Mouse (Mus musculus) neural tube, postnatal 0 days (tissue): ENCODE measurements around the gene Ifit1. TPM values are rescaled to one million over a fixed set of nuclear protein-coding genes. Genes with fewer than 3 reads are reported as not detected.

Experiments
- polyA plus RNA-seq: library from polyadenylated mRNA; unstranded; fragments of >200 nt; fragmentation: Nextera tagmentation; extraction: Ambion mirVana; gene quantifications from 2 replicates; pipeline ENCODE4 v1.2.1, GENCODE M21; 2015

Ifit1 gene
- polyA plus RNA-seq, result 1.3 TPM in 2 replicates

DNA sequence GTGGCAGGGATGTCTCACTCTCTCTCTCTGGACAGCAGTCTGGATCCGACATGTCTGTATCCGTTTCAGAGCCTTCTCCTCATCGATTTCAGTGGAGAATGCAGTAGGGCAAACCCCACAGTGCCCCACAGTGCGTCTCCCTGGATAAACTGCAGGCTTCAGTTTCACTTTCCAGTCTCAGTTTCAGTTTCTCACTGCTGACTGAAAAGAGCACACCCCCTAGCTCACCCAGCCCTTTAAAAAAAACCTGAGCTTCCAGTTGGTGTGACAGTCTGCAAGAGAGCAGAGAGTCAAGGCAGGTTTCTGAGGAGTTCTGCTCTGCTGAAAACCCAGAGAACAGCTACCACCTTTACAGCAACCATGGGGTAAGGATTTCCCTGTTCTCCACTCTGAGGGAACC is at the start of gene Ifit1, which contains the start of gene Ifit1bl2:
Ifit1 (plus strand) TSS at position 249 of the 400 bp plus-strand sequence.
Ifit1bl2 (minus strand) TSS at position 121 of the 400 bp plus-strand sequence.

DNA sequence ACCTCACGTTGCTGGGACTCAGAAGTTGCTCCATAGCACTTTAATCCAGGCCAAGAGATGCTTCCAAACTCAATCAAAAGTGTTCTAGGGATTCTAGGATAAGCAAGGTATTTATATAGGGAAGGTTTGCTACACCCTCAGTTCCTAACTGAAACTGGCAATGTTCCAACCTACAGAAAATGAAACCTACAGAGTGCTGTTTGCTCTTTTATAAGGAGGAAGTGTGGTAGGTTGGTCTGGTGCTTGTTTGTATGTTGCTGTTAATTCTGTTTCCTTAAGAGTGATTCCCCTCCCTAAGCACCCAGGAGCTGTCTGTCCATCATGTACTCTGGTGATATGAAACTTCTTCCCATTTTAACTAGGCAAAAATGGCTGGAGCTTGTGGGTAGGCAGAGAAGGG is 38.8 kb upstream of the Ifit1 start, which contains the start of gene Ifit1bl1:
Ifit1bl1 (minus strand) TSS at position 69 of the 400 bp plus-strand sequence.

DNA sequence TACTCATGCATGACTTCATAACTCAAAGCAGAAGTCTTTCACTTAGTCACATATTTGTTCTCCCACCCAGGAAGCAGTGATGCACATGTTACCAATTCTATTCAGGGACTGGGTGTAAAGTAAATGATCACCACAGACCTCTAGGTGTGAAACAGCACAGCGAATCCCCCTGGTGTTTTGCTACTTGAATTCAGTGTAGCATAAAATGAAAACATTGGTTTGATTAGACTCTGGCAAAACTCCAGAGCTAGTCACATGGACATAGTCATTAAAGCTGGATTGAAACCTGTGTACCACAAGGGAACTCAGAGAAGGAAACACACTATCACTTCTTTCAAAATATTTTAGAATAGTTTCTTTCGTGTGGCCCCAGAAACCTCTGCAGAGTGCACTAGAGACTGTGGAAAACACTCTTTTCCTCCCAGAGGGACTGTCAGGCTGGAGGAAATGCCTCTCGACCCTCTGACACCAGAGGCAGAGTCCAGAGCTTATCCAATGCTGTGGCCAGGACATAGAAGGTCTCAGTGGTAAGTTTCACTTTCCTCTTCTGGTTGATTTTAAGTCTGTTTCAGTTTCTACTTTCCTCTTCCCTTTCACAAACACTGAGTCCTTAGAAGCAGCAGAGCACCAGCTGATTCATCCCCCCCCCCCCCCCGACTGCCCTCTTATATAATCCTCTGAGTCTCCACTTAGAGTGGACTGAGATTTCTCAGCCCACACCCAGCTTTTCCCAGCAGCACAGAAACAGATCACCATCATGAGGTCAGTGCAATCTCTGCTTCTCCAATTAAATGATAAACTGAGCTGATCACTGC is 33.2 kb upstream of the Ifit1 start, which contains the start of gene Ifit3b:
Ifit3b (plus strand) TSS at position 734 of the 815 bp plus-strand sequence.

Other genes with a start within 250 kb of the Ifit1 start
- 1.1 and 1.3 TPM in 2 replicates for gene Ch25h, start 165.7 kb upstream of the Ifit1 start, polyA plus RNA-seq
- gene Lipa, start 113.4 kb upstream of the Ifit1 start, polyA plus RNA-seq, result 17.2 and 21.1 TPM in 2 replicates
- gene Ifit2, start 90.2 kb upstream of the Ifit1 start, polyA plus RNA-seq, result 7.2 and 7.4 TPM in 2 replicates
- 4.6 and 4.8 TPM in 2 replicates for gene Ifit3, start 57.3 kb upstream of the Ifit1 start, polyA plus RNA-seq
- 1.3 and 1.4 TPM in 2 replicates for gene Ifit1bl1, start 38.9 kb upstream of the Ifit1 start, polyA plus RNA-seq
- 0.65 and 0.71 TPM in 2 replicates for gene Ifit3b, start 32.9 kb upstream of the Ifit1 start, polyA plus RNA-seq
- gene Ifit1bl2, start 128 bp upstream of the Ifit1 start, polyA plus RNA-seq, result 0.08 and 0.39 TPM in 2 replicates
- gene Slc16a12, start 106.4 kb downstream of the Ifit1 start, polyA plus RNA-seq, result 1.5 and 1.8 TPM in 2 replicates
- gene Pank1, start 238.6 kb downstream of the Ifit1 start, polyA plus RNA-seq, result 10.9 and 12.4 TPM in 2 replicates